Mouse (Mus musculus) mouse trophoblast stem cell (cell line): ENCODE measurements at regions not wholly inside any gene's neighbourhood (a gene's known extent, or its start where the extent isn't known, plus 50 kb on each side); places are given as distances from the start of the nearest gene placed in this dataset.

Experiments
- in situ Hi-C, 2 experiments: fragments of 300-500 bp; cut with MseI, MboI; formaldehyde crosslinking; loops; 2 replicates in 1 of 2; 3 replicates in 1 of 2; pipeline ENCODE4 v1.15.1; 2025

DNA sequence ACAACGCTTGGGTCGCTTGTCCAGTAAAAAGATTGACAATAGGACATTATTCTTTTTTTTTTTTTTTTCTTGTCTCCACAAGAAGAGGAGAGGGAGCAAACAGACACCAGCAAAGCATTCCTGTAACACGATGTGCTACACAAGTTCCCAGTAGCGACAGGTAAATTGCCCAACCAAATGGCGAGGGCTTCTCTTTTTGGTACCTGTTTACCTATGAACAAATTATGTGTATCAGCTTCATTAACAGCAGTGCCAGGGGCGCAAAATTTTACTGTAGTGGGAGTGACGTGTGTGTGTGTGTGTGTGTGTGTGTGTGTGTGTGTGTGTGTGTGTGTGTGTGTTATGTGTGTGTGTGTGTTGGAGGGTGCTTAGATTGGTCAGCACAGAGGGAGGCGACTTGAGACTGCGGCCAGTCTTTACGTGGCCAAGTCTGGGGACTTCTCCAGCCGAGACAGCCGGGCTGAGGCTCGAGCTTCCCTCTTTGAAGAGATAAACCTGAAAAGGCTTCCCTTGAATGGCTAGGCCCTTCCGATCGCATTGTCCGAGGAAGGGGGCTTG lies 226.4 kb downstream of the Mef2c start:
- in situ Hi-C loops = no loop called here

DNA sequence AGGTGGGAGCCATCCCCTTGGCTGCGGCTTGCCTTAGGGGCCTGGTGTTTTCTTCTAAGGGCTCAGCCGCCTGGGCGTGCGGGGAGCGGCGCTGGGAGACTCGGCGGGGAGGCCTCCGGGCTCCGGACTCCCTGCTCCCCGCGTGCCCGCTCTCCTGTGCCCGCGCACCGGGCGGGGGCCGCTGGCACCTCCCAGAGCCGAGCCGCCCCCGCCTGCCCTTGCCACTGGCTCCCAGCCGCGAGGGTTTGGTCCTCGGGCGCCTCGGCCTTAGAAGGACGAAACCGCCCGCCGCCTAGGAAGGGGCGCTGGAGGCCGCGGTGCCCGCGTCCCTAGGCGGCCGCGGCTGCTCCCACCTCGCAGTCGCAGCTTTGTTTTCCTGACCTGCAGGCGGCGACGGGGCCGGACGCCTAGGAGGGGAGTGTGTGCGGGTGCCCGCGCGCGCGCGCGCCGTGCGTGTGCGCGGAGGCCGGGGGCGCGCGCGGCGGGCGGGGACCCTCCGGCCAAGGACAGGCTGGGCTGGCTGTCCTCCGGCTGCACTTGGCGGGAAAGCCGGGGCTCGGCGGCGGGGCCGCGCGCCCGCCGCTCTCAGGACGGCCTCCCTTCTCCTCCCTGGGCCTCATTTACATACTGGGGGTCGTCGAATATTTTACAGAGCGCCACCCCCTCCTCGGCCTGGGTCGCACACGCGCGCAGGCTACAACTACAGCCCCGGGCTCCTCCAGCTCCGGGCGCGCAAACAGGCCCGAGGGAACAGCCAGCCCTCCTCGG lies 227.1 kb downstream of the Mef2c start:
- in situ Hi-C loops = no loop called here

DNA sequence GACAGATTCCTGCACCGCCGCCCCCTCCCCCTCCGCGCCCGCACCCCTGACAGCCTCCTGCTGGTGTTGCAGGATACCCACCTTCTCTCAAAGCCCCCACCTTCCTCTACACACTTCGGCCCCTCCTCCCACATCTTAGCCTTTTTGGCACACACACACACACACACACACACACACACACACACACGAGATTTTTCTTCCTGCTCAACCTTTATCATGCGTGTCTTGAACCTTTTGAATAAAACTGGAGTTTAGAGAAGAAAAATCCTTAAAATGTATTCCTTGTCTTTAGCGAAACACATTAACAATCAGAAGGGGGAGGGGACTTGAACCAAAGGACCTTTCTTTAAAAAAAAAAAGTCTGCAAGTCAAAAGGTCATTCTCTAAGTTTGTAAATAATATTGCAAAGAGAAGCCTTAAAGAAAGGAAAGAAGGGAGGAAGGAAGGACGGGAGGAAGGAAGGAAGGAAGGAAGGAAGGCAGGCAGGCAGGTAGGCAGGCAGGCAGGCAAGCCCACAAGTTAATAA lies 227.7 kb downstream of the Mef2c start:
- in situ Hi-C loops = no loop called here

DNA sequence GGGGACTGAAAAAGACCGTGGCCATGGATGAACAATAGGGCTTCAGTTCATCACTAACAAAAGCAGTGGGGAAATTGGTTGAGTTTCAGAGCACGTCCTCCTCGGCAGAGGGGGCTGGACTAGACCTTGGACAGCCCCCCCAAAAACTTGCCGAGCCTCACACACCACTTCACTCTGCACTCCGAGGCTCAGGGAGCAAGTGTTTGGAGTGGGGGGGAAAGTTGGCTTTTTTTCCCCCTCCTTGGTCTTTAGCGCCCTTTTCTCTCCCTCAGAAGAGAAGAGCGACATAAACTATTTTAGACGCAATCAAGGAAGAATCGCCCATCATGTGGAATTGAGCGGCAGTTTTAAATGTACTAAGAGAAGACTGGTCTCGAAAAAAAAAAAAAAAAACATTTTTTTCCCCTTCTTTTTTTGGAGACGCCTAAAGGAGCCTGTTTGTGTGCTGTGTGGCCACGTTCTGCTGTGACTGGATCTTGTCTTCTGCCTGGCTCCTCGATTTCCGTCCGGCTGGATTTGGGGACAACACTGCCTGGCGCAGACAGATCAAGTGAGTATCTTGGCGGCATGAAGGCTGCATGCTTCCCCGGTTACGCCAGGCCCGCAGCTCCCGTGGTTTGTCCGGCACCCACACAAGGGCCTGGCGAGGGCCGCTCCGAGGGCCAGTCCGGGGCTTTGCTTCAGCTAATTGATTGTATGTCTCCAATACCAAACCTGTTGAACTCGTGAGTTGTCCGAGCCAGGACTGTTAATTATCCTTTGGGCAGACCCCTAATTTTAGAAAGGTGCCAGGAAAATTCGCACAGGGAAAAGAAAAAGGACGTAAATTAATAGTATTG lies 228.7 kb downstream of the Mef2c start:
- in situ Hi-C loops = no loop called here

DNA sequence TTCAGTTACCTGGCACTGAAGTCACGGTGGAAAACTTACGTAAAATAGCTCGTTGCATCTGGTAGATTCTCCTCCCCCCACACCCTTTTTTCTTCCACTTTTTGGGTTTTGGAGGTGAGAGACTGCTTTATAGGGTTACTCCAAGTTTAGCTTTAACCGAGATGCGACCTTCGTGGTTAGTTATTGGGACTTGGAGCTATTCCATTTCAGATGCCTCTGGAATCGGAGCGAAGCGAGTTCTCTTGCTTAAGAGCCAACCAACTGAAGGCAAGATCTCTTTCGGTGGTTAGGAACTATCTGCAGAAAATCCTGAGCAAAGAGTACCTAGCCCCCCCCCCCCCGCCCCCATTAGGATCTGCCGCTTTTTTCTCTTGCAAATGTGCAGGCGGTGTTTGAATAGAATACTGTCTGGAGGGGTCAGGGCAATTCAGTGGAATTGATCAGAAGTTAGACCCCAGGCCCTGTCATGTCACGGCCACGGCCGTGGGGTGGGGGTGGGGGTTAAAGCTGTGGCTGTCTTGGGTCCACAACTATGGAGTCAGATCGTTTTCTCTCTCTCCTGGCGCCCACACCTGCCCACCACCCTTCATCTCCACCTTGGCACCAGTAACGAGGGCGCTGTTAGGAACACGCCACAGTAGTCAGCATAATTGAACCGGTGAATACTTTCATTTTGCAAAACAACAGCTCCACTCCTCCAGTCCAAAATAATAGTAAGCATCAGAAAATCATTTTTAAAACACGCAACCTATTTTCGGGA lies 229.6 kb downstream of the Mef2c start:
- in situ Hi-C loops = no loop called here

DNA sequence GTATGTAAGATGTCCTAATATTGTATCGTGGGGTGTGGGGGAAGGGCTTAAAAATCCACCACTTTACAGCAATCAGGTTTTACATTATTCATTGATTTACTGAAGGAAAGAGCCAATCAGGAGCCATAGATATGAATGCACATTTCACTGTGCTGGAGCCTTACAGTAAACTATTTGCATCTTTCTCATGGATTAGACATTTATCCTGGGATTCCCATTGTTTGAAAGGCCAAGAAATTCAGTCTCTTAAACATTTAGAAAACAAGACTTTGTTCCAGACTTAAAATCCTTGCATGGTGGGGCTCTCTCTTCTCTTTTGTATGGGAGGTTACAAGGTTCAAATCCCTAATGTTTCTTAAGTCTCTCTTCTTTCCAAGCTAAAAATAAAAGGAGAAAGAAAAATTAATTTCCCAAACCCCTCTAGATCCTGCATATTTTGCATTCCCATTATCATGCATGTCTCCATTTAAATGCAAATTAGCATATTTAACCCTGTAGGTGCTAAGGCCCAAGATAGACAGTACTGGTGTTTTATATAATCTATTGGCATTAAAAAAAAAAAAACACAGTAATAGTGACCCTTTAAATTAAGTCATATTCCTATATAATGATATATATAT lies 230.3 kb downstream of the Mef2c start:
- in situ Hi-C loops = no loop called here

DNA sequence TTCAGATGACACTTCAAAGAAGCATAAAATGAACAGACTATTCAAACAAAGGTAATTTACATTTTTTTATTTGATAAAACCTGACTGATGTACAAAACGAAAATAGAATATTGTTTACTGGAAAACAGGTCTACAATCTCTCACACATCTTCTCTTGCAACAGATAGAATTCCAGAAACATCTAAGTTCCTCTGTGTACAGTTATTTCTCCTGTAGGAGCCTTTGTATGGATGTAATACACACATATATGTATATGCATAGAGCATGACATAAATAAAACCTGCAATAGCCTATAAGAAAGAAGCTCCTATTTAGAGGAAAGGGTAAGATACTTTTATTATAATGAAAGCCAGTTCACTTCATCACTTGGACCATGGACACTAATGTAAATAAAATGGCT lies 230.8 kb downstream of the Mef2c start:
- in situ Hi-C loops = no loop called here

DNA sequence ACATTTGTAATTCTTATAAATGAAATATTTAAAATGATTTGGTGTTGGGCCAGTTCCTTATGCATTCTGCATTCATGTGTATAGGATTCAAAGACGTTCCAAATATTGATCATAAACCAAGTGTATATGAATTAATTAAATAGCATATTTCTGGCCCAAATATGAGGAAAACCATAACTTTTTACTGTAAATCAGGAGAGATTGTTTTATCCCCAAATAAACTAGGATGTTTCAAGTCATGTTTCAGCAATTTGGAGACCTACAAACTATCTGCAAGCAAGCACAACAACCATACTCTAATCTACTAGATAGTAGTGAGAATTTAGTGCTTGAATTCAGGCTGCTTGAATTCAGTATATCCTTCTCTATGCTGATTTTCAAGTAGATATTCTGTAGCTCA lies 231.3 kb downstream of the Mef2c start:
- in situ Hi-C loops = no loop called here

DNA sequence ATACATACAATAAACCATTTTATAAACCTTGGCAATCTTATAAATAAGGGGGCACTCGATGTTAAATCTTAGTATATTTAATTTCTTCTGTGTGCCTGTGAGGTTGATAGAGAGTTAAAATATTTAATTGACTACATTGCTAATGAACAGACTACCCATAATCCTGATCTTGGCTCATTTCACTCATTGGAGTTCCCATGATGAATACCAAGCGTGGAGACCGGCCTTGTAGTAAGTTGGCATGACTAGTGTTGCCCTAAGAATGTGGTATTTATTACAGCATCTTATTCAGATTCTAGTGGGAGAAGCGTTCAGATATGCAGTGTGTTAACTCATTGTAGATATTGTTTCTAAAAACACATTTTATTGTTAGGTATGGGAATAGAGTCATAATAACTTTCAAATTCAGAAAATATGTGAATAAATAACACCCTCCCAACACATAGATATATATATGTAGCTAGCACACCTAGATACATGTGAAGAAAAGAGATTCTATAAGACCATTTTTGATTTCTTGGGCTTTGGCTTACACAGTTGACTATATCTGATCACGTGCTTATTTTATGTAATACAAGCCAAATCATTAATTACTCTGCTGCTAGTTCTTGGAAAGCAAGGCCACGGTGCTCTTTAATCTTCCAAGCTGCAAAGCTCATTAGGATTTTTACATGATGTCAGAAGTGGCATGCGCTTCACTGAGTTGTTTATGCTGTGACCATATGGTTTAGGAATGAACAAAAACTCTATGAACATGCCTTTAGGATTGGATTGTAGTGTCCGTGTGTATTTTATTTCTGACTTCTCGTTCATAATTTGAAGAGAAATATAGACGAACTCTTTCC lies 232.0 kb downstream of the Mef2c start:
- in situ Hi-C loops = no loop called here

DNA sequence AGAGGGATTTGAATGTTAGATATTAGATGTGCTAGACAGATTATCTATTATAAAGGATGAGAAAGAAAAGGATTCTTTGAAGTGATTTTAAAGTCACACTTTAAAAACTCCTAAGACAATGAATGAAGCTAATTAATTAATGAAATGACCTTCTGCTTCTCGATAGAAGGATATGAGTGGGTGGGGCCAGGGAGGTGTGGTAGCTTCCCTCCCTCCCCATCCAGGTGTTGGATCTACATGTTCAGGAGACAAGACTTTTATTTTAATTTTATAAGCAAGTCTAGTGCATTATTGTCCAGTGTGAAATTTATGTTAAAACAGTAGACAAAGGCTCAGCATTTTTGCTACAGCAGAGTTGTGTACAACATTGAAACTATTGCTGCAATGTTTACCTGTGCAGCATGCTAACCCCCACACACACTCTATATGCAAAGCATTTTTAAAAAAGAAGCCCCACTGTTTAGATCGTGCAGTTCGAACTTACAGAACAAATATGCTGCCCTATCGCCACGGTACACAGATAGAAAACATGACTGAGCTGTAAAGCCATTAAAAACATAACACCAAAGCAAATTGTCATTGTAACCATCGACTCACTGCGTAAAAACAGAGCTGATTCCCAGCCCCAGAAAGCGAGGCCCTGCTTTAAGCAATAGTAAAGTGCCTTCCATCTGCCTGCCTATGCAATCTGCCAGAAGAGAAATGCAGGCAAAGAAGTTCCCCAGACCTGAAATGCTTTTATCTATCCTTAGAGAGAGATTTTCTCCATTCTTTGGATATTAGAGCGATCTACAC lies 233.4 kb downstream of the Mef2c start:
- in situ Hi-C loops = no loop called here

DNA sequence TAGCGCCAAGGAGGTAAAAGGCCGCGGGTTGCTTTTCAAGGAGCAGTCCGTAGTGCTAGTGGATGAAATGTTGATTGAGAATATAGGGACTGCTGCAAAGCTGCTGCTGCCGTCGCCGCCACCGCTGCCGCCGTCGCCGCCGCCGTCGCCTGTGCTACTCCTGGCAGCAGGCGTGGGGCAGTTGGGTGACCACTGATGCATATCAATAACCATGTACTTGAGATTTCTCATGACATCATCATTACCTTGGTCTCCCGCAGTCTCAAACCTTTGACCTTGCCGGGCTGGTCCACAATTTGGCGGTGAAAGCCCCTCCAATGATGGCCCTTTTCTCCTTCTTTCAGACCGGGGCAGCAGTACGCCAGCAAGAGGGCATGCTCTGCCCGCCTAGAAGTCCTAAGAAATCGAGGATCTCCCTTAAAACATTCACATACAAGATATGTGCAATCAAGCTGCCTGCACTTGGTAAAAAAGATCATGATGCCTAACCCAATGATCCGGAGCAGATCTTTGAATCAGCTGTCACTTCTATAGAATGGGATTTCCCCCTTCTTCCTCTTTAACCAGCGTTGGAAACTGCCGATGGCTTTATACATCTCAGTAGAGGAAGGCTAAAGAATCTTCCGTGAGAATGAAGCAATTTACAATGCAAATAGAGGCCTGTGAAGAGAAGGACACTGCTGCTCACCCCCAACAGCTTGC lies 234.1 kb downstream of the Mef2c start:
- in situ Hi-C loops = no loop called here

DNA sequence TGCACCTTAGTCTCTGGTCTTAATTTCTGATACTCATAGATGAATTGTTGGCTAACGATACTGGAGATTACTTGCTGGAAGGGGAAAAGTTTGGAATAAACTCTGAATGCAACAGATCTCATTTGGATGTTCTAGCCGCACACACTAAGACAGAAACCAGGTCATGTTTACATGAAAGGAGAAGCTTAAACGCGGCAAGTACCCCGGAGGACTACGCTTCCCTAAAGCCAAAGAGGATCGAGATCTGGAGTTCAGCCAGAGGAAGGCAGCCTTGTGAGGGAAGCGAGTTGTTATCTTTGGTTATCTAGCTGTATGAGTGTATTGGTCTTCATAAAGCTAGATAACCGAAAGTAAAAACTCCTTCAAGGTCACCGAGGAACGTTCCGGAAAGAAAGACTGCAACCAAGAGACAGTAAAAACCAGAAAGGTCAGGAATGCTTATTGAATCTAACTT lies 234.7 kb downstream of the Mef2c start:
- in situ Hi-C loops = no loop called here

DNA sequence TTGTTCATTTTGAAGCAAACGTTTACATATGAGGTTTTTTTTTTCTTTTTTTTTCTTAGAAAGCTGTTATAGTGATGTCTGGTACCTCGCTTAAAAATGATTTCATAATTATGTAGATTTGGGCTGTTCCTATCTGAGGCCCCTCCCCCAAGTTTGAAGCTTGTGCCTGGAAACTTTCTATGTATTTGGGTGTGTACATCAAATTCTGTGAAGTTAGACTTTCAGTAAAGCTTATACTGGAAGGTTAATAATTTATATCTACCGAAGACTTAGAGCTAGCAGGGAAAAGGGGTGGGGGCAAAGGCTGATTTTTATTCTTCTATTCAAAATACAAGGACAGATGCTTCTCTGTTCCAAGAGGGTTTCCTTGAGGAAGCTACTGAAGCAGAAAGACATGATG lies 235.3 kb downstream of the Mef2c start:
- in situ Hi-C loops = no loop called here

DNA sequence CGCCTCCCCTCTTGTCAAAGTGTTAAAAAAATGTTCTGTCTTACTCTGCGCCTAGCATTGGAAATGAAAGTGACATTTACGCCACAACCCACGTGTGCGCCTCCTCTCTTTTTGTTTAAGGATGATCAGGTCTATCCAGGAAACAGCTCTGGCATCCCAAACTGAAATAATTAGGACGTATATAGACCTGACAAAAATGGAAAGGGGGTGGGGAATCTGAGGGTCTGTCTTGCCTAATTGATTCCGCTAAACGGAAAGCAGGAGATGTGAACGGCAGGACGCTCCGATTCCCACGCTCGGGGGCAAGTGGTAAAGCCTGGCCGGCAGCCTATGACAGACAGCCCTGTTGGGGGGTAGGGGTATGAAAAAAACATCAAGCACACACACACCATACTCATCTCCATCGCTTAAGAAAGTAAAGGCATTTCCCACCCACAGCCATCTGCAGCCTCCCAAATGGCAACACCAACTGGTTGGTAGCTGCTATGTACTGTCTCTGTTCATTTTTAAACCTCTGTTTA lies 235.8 kb downstream of the Mef2c start:
- in situ Hi-C loops = no loop called here

DNA sequence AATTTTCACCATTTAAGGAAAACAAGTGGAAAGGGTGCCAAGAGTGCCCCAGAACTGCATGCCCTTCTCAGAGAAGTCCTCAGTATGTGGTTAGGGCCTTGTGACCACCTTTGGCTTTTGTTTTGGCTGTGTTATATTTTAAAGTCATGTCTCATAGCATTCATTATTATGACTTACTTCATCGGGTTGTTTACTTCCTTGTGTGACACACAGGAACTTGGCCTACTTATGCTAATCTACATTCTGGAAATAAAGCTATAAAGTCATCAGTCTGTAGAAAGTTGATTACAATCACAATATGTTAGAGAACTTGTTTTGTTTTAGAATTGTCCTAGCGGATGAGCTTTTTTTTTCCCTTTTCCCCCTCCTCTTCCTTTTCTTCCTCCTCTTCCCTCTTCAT lies 236.3 kb downstream of the Mef2c start:
- in situ Hi-C loops = no loop called here

DNA sequence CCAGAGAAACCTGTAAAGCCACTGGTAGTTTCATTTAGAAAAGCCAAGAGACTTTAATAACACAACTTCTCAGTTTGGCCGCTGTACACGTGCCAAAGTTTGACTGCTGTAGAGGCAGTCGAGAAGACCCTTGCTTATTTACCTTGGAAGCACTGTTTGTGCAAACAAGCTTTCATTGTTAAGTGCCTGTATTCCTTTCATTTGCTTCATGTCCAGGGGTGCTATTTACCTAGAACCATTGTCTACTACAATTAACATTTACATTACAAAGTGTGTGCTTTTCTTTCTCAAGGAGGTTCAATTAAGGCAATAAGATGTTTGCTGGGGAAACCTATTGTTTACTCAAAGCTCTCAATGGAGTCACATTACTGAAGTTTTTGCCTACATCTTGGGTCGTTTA lies 236.9 kb downstream of the Mef2c start:
- in situ Hi-C loops = no loop called here

DNA sequence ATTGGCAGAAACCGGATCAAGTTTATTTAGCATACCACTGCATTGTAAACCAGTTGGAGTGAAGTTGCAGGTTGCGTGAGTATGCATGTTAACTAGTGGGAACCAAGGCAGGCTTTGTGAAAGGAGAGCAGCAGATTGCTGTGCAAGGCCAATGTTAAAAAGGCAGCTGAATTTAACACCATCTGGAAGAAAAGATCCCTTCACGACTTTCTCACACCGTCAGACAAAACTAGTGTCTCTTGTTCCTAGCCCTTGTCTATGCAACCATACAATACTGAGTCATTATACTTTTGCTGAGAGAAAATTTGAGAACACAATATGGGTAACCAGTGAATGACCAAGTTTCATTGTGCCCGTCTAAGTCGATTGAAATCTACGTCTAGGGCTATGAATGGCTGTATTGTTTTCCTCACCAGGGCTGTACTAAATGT lies 237.8 kb downstream of the Mef2c start:
- in situ Hi-C loops = no loop called here

DNA sequence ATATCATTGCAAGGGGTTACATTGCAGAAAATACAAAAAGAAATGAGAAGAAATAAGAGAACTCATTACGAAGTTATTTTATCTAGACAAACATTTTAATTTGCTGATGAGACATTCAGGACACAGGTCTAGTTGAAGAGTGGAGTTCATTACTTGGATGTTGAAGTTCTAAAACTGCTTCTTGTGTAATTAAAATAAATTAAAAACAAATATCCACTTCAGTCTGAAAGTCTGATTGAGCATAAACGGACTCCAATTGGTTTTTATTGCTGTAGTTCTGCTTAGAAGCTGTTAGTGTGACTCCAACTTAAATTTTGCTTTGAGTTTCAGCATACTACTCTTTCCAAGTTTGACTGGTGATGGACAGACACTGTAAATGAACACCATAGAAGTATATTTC lies 238.3 kb downstream of the Mef2c start:
- in situ Hi-C loops = no loop called here

DNA sequence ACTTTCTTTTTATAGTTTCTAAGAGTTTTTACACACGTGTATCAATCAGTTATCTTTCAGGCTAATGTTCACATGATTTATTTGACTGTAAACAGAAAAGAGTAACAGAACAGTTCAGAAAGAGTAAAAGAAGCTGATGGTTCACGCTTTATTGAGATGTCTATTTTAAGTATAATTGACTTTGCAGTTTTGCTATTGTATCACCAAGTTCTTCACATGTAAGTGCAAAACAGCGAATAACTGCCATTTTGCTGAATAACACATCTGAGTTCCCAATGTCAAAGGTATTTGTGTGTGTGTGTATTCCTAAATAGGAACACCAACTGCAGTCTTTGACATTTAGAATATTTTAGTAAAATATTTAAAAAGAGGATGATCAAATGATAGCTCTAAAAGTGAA lies 238.7 kb downstream of the Mef2c start:
- in situ Hi-C loops = no loop called here
